Mouse (Mus musculus) urinary bladder, postnatal 10 days (tissue): ENCODE results near the gene Mob1a.
A peak's percentile ranks its signal among the peaks of the same experiment; 100 is the strongest.

Experiments
- DNase-seq: peaks from one replicate; pipeline ENCODE4 v3.0.0; 2022; ENCODE audit warnings: low spot score

Gene Mob1a

DNA sequence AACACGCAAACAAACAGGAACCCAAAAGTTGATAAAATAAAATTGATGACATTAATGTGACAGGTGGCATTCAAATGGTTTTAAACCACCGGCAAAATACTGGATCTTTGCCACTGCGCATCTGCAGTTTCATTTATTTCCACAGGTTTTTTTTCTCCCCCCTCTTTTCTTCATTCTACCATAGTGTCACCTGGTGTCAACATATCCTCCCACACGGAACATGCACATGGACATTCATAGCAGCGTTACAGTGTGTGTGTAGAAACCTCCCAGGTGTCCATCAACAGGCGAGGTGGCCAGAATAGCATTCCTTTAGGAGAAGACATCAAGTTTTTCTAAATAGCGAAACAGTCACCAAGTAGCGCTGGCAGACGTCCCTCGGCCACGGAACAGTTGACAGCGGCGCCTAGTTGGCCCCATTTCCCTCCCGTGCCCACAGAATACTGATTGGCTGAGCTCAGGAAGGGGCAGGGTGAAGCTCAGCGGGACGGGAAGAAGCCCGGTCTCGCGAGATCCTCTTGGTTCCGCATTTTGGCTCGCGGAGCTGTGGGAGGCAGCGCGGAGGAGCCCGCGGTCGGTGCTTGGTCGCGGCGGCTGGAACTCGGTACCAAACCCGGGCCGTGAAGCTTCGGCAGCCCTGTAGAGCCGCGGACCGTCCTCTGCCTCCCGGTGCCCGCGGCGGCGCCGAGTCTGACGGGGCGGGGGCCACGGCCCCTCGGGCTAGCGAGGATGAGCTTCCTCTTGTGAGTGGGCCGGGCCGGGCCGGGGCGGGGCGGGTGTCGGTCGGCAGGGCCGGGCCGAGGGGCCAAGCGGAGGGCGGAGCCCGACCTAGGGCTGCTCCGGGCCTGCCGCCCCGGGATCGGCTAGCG lies at the start of gene Mob1a, which contains the start of gene Mthfd2:
Gene Mob1a (plus strand): TSS at position 492 of the 869 bp plus-strand sequence.
Gene Mthfd2 (minus strand): TSS at position 384 of the 869 bp plus-strand sequence.
- peak; percentile 84 for DNase-seq

- DNase-seq = no peak
Measured at GRCm38 (mm10) chr6:83277151-83277550, 48.7 kb upstream of the Mob1a start.

DNA sequence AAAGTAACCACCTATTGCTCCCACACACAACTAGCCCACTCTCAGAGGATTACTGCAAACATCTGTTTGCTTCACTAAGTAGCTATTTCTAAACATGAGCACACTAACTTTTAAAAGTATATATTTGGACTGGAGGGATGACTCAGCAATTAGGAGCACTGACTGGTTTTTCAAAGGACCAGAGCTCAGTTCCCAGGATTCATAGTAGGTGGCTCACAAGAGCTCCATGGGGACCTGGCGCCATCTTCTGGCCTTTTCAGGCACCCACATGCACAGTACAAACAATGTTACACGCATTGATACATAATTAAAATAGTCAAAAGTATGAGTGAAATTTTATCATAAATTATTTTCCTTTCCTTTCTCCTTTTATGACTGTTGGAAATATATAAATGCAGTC lies 46.9 kb upstream of the Mob1a start:
- no peak for DNase-seq

- DNase-seq = no peak
Measured at GRCm38 (mm10) chr6:83280256-83280955, 45.4 kb upstream of the Mob1a start.

- DNase-seq = no peak
Measured at GRCm38 (mm10) chr6:83300447-83301229, 25.2 kb upstream of the Mob1a start.

GRCm38 (mm10) chr6:83301294-83301693 lies 24.5 kb upstream of the Mob1a start:
- no peak for DNase-seq

DNA sequence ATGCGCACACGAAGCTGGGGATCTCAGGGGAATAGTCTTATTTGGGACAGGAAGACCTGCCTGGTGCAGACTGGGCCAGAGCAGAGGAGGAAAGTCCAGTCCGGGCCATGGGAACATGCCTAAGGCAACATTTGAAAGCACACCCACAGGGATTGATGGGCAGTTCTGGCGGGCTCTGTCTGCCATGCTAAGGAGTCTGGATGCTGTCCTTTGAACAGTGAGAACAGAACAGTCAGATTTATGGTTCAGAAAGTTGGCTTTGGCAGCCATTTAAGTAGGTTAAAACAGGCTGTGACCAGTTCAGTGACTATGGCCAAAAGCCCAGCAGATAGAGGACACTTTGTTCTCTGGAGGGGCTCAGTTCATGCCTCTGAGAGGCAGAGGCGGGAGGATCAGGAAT lies 23.6 kb upstream of the Mob1a start:
- DNase-seq = no peak

DNA sequence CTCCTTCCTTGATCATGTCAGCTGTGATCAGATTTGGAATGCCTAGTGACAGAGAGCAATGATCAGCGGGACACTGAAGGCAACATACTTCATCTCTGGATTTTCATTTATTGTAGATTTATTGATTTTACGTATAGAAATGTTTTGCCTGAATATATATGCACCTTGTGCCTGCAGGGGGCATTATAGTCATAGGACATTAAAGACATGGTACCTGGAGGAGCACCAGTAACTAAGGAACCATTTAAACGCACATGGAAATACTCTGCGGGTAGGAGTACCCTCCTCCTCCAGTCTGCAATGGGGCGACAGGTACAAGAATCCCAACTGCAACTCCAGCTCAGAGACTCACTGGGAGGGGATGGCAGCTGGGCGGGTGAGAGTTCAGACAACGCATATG lies 16.8 kb upstream of the Mob1a start:
- DNase-seq = no peak

DNA sequence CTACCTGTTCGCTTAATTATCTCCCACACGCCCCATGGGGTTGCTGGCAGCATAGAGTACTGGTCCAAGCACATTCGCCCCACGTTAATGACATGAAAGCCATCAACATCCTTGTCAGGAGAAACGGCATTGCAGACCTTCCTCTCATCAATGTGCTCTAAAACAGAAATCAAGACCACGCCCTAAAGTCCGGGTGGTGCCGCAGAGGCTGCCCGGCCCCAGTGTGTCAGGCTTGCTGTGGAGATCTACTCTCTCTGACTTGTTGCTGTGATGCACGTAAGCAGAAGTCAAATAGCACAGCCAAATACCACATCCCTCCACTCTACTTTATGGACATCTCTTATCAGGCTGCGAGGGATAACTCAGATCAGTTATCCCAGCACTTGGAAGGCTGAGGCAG lies 14.6 kb upstream of the Mob1a start:
- no peak for DNase-seq

- no peak for DNase-seq
Measured at GRCm38 (mm10) chr6:83312021-83312420, 13.8 kb upstream of the Mob1a start.

DNA sequence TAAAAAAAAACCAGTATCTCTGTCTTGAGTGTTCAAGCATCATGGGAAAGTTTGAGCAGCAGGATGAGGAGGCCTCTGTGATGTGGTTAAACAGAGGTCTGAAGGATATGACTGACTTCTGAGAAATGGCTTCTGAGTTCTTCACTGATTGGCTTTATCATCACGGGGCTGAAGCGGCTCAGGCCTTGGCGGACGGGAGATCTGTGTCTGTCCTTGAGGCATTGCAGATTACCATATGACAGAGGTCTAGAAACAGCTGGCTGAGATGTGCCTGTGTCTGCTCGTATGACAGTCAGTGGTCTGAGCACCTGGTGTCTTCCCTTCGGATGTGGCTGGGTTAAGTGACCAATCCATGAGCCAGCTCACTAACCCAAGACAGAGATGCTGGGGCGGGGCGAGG lies 13.3 kb upstream of the Mob1a start:
- DNase-seq = no peak

DNA sequence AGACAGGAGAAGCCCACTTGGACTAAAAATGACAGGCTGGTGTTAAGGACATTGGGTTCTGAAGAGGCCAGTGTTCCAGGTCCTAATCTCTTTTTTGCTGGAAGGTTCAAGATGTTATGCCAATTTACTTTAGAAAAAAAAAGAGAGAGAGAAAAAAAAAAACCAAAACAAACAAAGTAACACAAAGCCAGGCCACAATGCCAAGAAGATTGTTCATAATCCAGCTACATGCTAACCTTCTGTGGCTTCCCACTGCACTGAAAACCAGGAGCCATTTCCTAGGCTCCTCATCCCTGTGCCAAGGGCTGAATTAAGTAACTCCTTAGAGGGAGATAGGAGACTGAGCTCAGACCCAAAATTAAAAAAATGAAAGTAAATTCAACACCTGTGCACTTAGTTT lies 10.5 kb upstream of the Mob1a start:
- DNase-seq = no peak

GRCm38 (mm10) chr6:83316022-83316421 lies 9.8 kb upstream of the Mob1a start:
- DNase-seq = no peak

- peak; percentile 51 for DNase-seq
Measured at GRCm38 (mm10) chr6:83317108-83317741, 8.6 kb upstream of the Mob1a start.

- no peak for DNase-seq
Measured at GRCm38 (mm10) chr6:83321927-83322326, 3.9 kb upstream of the Mob1a start.

GRCm38 (mm10) chr6:83322794-83323193 lies 3.0 kb upstream of the Mob1a start:
- DNase-seq = no peak

- DNase-seq = no peak
Measured at GRCm38 (mm10) chr6:83323652-83324419, 2.0 kb upstream of the Mob1a start.

DNA sequence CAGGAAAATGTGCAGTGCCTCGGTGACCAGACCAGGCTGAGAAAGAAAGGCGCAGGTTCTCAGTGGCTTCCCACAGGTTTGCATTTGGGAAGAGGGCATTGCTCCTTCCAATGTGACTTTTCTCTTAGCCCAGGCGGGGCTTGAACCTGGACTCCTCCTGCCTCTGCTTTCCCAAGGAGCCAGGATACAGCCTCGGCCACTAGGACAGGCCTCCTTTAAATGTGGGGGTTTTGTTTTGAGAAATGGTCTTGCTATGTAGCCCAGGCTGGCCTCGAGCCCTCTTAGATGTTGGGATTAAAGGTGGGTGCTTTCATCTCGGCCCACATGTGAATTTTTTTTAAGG lies 549 bp downstream of the Mob1a start:
- DNase-seq = no peak

GRCm38 (mm10) chr6:83326761-83327160 lies 945 bp downstream of the Mob1a start:
- DNase-seq = no peak

DNA sequence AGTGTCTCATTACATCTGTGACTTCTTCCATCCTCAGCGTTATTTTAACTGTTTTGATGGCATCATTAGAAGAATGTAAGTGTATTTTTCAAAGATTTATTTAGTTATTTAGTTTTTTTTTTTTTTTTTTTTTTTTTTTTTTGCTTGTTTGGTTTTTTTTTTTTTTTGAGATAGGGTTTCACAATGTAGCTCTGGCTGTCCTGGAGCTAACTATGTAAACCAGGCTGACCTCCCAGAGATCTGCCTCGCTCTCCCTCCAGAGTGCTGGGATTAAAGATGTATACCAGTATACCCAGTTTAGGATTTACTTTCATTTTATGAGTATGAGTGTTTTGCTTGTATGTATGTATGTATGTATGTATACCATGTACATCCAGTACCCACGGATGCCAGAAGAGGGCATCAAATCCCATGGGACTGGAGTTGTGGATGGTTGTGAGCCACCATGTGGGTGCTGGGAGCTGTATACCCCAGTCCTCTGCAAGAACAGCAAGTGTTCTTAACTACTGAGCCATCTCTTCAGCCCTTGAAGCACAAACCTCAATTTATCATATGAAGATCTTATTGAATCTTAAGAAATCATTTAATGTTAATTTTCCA lies 1.9 kb downstream of the Mob1a start:
- DNase-seq = no peak

DNA sequence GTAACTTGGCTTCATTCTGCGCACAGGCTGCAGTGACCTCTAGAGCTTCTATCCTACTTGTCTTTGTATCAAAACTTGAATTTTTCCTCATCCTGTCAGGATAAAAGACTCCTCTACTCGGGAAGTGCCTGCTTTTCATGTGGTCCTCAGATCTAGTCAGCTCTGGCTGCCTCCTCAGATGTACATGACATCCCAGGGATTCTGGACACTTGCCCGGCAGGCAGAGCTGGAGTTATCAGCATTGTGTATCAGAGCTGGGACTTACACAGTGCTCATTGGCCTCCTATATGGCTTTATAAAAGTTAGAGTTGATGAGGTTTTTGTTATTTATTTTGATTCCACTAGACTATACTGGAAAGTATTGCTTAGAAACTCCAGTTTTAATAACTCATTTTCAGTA lies 15.6 kb downstream of the Mob1a start:
- DNase-seq = no peak
